Mouse (Mus musculus): ENCODE results near the gene Olfr552.

DNA sequence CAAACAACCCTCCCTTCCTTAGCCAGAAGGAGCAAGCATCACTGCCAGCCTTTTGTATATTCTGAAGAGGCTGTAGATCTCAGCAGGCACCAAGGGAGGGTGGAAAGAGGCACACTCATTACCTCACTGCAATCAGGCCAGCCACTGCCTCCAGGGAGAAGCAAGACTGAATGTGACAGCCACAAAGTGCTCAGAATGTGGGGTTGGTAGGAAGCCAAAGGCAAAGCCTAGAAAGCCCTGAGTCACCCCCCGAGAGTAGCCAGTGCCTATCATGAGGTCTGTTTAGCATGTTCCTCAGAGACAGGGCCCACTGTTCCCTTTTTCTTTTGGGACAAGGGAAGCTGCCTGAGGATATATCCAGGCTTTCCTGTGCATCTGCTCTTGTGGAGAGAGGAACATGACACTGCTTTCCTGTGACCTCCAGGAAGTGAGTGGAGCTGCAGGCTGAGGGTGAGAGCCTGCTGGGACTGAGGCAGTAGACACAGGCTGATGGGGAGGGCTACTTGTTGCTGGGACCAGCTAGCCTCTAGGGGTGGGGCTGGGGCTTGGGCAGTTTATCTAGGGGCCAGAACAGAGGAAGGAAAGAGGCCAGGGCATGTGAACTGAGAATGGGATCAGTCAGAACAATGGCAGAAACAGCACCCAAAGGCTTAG lies at the start of gene Olfr552:
- no peak for TF ChIP-seq CTCF (IDR thresholded peaks at IDR 0.05; ENCODE audit: extremely low read depth, insufficient read length, insufficient replicate concordance, low read depth, low read length)
- no peak for TF ChIP-seq POLR2A (IDR thresholded peaks at IDR 0.05; ENCODE audit: low read depth, low read length)
